Mouse (Mus musculus): ENCODE measurements around the gene Bicc1.

Bicc1 gene

GRCm38 (mm10) chr10:70941623-70942022 is 217.9 kb downstream of the Bicc1 start:
- no peak for DNase-seq

- DNase-seq, result peak; percentile 62 to 70
Measured at GRCm38 (mm10) chr10:70939751-70940150, 219.7 kb downstream of the Bicc1 start.

GRCm38 (mm10) chr10:70937450-70937849 is 222.1 kb downstream of the Bicc1 start:
- no peak for DNase-seq

GRCm38 (mm10) chr10:70936008-70936407 is 223.5 kb downstream of the Bicc1 start:
- DNase-seq, result no peak

- DNase-seq, result no peak
Measured at GRCm38 (mm10) chr10:70926126-70926525, 233.4 kb downstream of the Bicc1 start.

GRCm38 (mm10) chr10:70924348-70924747 is 235.2 kb downstream of the Bicc1 start:
- DNase-seq, result no peak

GRCm38 (mm10) chr10:70923936-70924335 is 235.6 kb downstream of the Bicc1 start:
- no peak for DNase-seq

- DNase-seq, result no peak
Measured at GRCm38 (mm10) chr10:70921481-70921880, 238.0 kb downstream of the Bicc1 start.

GRCm38 (mm10) chr10:70919851-70920250 is 239.6 kb downstream of the Bicc1 start:
- DNase-seq, result no peak

GRCm38 (mm10) chr10:70919031-70919663 is 240.4 kb downstream of the Bicc1 start:
- no peak for DNase-seq

- peak; percentile 32 to 38 for DNase-seq
Measured at GRCm38 (mm10) chr10:70916697-70917096, 242.8 kb downstream of the Bicc1 start.

GRCm38 (mm10) chr10:70915096-70915495 is 244.4 kb downstream of the Bicc1 start:
- DNase-seq, result no peak

GRCm38 (mm10) chr10:70903936-70904335 is 255.6 kb downstream of the Bicc1 start:
- DNase-seq, result no peak

- DNase-seq, result no peak
Measured at GRCm38 (mm10) chr10:70902751-70903485, 256.6 kb downstream of the Bicc1 start.

GRCm38 (mm10) chr10:70901193-70901875 is 258.2 kb downstream of the Bicc1 start:
- DNase-seq, result no peak

GRCm38 (mm10) chr10:70895891-70896290 is 263.6 kb downstream of the Bicc1 start:
- no peak for DNase-seq

- no peak for DNase-seq
Measured at GRCm38 (mm10) chr10:70878046-70878445, 281.5 kb downstream of the Bicc1 start.

GRCm38 (mm10) chr10:70877631-70878030 is 281.9 kb downstream of the Bicc1 start:
- DNase-seq, result no peak

GRCm38 (mm10) chr10:70876522-70876921 is 283.0 kb downstream of the Bicc1 start:
- DNase-seq, result no peak

- peak; percentile 24 to 28 for DNase-seq
Measured at GRCm38 (mm10) chr10:70876119-70876518, 283.4 kb downstream of the Bicc1 start.

GRCm38 (mm10) chr10:70874994-70875538 is 284.4 kb downstream of the Bicc1 start:
- peak; percentile 8 to 21 for DNase-seq
